Mouse (Mus musculus) lung, postnatal 0 days (tissue): Measurements from ENCODE around the gene Slc26a6. TPM values are rescaled to one million over a fixed set of nuclear protein-coding genes. Genes with fewer than 3 reads are reported as not detected.

ENCODE experiments used
- ATAC-seq: fragments of 200-750 bp; cut with Nextera tagmentation; 2 replicates; pipeline ENCODE4 v1.8.0; 2017; ENCODE audit warnings: moderate library complexity
- DNase-seq: peaks from one replicate; pipeline ENCODE4 v3.0.0-alpha.2; 2016; ENCODE audit warnings: low spot score
- H3K27ac ChIP-seq: fragments of 300-500 bp; sonication (generic); 2 replicates; pipeline ENCODE4 v1.5.1; 2014; ENCODE audit warnings: antibody characterized with exemption, mild to moderate bottlenecking, low read length, mixed read lengths
- H3K27me3 ChIP-seq: fragments of 300-500 bp; sonication (generic); replicated peaks from 2 replicates; pipeline ENCODE4 v1.6.1; 2014; ENCODE audit warnings: low read length, mixed read lengths; ENCODE audit not compliant: insufficient read depth
- H3K36me3 ChIP-seq: fragments of 300-500 bp; sonication (generic); 2 replicates; pipeline ENCODE4 v1.6.1; 2014; ENCODE audit warnings: low read length, mixed read lengths; ENCODE audit not compliant: insufficient read depth
- H3K4me1 ChIP-seq: fragments of 300-500 bp; sonication (generic); 2 replicates; pipeline ENCODE4 v1.6.1; 2014; ENCODE audit warnings: antibody characterized with exemption, low read depth, low read length, mixed read lengths; ENCODE audit not compliant: insufficient read depth
- H3K4me2 ChIP-seq: fragments of 300-500 bp; sonication (generic); replicated peaks from 2 replicates; pipeline ENCODE4 v1.6.1; 2014; ENCODE audit warnings: low read depth, mild to moderate bottlenecking, low read length, moderate library complexity, mixed read lengths
- H3K4me3 ChIP-seq: fragments of 300-500 bp; sonication (generic); 2 replicates; pipeline ENCODE4 v1.5.1; 2014; ENCODE audit warnings: low read depth, low read length
- H3K9ac ChIP-seq: fragments of 300-500 bp; sonication (generic); replicated peaks from 2 replicates; pipeline ENCODE4 v1.6.1; 2014; ENCODE audit warnings: low read depth, mild to moderate bottlenecking
- H3K9me3 ChIP-seq: fragments of 300-500 bp; sonication (generic); 2 replicates; pipeline ENCODE4 v1.6.1; 2016; ENCODE audit warnings: low read length, mixed read lengths
- CTCF ChIP-seq: IDR thresholded peaks from 2 replicates; pipeline ENCODE4 v1.5.1; 2016; ENCODE audit warnings: antibody characterized with exemption, mild to moderate bottlenecking
- EP300 ChIP-seq: IDR thresholded peaks from 2 replicates; pipeline ENCODE4 v1.6.1; 2016; ENCODE audit warnings: antibody characterized with exemption, mild to moderate bottlenecking, control low read depth
- WGBS: fragments of 180-500 bp; shearing (Covaris S2); extraction: QIAGEN DNeasy Blood & Tissue Kit; methylation state at CpG from one replicate; pipeline ENCODE4 v1.1.7; 2014; 5-methylcytosine and 5-hydroxymethylcytosine counted together
- polyA plus RNA-seq: library from polyadenylated mRNA; unstranded; fragments of >200 nt; fragmentation: Nextera tagmentation; extraction: Ambion mirVana; gene quantifications from 2 replicates; pipeline ENCODE4 v1.2.1, GENCODE M21; 2015

The Slc26a6 gene
- polyA plus RNA-seq, 1 experiment from 2014 or later, result 8.3 TPM

- ATAC-seq (no peak), DNase-seq (no peak)
- no peaks in the 10 kb centered on the region for H3K27me3 ChIP-seq
- peaks cover 2% of the 10 kb centered on the region; the same call in 1 of the 2 replicates for H3K4me1 ChIP-seq
- no peaks in the 10 kb centered on the region for H3K36me3 ChIP-seq
- WGBS, result 51% methylated on average over 17 of the region's 17 CpGs
- H3K4me3 ChIP-seq, result no peak overlapping the region
- no peak overlapping the region for H3K9ac ChIP-seq
- TF ChIP-seq EP300 (no peak), CTCF (no peak)
- H3K9me3 ChIP-seq, result no peaks in the 10 kb centered on the region
- no peak overlapping the region for H3K27ac ChIP-seq
- H3K4me2 ChIP-seq, result no peak overlapping the region
These were observed 4.7 kb upstream of the Slc26a6 start for GRCm38 (mm10) chr9:108848419-108848818.

- Histone ChIP-seq H3K27ac (peak overlapping the region; percentile 81), H3K27me3 (no peaks in the 10 kb centered on the region), H3K9ac (peak overlapping the region; percentile 30), H3K4me2 (peak overlapping the region; percentile 78), H3K4me1 (peaks cover 12% of the 10 kb centered on the region; the same call in 1 of the 2 replicates), H3K36me3 (no peaks in the 10 kb centered on the region), H3K9me3 (no peaks in the 10 kb centered on the region), H3K4me3 (peak overlapping the region; percentile 54)
- TF ChIP-seq EP300, result no peak
- TF ChIP-seq CTCF, result peak; percentile 81
- WGBS, result 4% methylated on average over 25 of the region's 25 CpGs
- DNase-seq (peak; percentile 99), ATAC-seq (peak; percentile 96)
These were observed 655 bp downstream of the Slc26a6 start for GRCm38 (mm10) chr9:108853635-108854240.

GRCm38 (mm10) chr9:108854241-108854696 lies 1.2 kb downstream of the Slc26a6 start:
- TF ChIP-seq CTCF (no peak), EP300 (no peak)
- DNase-seq, result peak; percentile 93
- H3K4me3 ChIP-seq, result peak overlapping the region; percentile 54
- no peaks in the 10 kb centered on the region for H3K9me3 ChIP-seq
- 1% methylated on average over 28 of the region's 28 CpGs for WGBS
- peak overlapping the region; percentile 30 for H3K9ac ChIP-seq
- H3K4me1 ChIP-seq, result peaks cover 12% of the 10 kb centered on the region; the same call in 1 of the 2 replicates
- H3K27ac ChIP-seq, result peak overlapping the region; percentile 81
- no peaks in the 10 kb centered on the region for H3K27me3 ChIP-seq
- H3K36me3 ChIP-seq, result no peaks in the 10 kb centered on the region
- peak; percentile 94 for ATAC-seq
- H3K4me2 ChIP-seq, result peak overlapping the region; percentile 78

- Histone ChIP-seq H3K4me3 (no peak overlapping the region), H3K4me1 (peaks cover 12% of the 10 kb centered on the region; the same call in 1 of the 2 replicates), H3K4me2 (peak overlapping the region; percentile 78; the same call in 1 of the 2 replicates), H3K27me3 (no peaks in the 10 kb centered on the region), H3K9me3 (no peaks in the 10 kb centered on the region), H3K27ac (no peak overlapping the region), H3K9ac (no peak overlapping the region), H3K36me3 (no peaks in the 10 kb centered on the region)
- DNase-seq, result peak; percentile 14
- TF ChIP-seq CTCF (no peak), EP300 (no peak)
- no peak for ATAC-seq
- WGBS, result 47% methylated on average over 5 of the region's 5 CpGs
These were observed 2.3 kb downstream of the Slc26a6 start for GRCm38 (mm10) chr9:108855335-108855734.

- no peak for TF ChIP-seq CTCF
- no peak for TF ChIP-seq EP300
- 65% methylated on average over 8 of the region's 8 CpGs for WGBS
- no peak overlapping the region for H3K4me3 ChIP-seq
- H3K9ac ChIP-seq, result no peak overlapping the region
- H3K9me3 ChIP-seq, result no peaks in the 10 kb centered on the region
- no peaks in the 10 kb centered on the region for H3K27me3 ChIP-seq
- H3K27ac ChIP-seq, result no peak overlapping the region
- H3K4me1 ChIP-seq, result 0 out of 2 replicates have a peak, but pooled peaks cover 7% of the 10 kb centered on the region
- DNase-seq (no peak), ATAC-seq (no peak)
- H3K36me3 ChIP-seq, result no peaks in the 10 kb centered on the region
- no peak overlapping the region for H3K4me2 ChIP-seq
These were observed 5.9 kb downstream of the Slc26a6 start for GRCm38 (mm10) chr9:108858792-108859527.

GRCm38 (mm10) chr9:108912308-108912707 lies 59.2 kb downstream of the Slc26a6 start:
- ATAC-seq (no peak), DNase-seq (no peak)
- H3K36me3 ChIP-seq, result no peaks in the 10 kb centered on the region
- no peaks in the 10 kb centered on the region for H3K27me3 ChIP-seq
- H3K27ac ChIP-seq, result no peak overlapping the region
- no peak overlapping the region for H3K9ac ChIP-seq
- TF ChIP-seq EP300 (no peak), CTCF (no peak)
- H3K4me2 ChIP-seq, result no peak overlapping the region
- no peak overlapping the region for H3K4me3 ChIP-seq
- 65% methylated on average over 6 of the region's 6 CpGs for WGBS
- H3K4me1 ChIP-seq, result no peaks in the 10 kb centered on the region
- no peaks in the 10 kb centered on the region for H3K9me3 ChIP-seq
